Mouse (Mus musculus): ENCODE measurements around the gene Pskh1. TPM values are rescaled to one million over a fixed set of nuclear protein-coding genes. Genes with fewer than 3 reads are reported as not detected.

Pskh1 gene
- total RNA-seq, 1 experiment from 2014 or later, result 11.4 TPM

Other genes starting within 250 kb of the Pskh1 start
- 1.7 to 3.9 TPM (median 2.4 TPM) in 3 replicates for gene Carmil2, start 214.2 kb upstream of the Pskh1 start, total RNA-seq (2017)
- gene Acd, start 199.3 kb upstream of the Pskh1 start, total RNA-seq (2017), result 8.7 to 25.2 TPM (median 9.7 TPM) in 3 replicates
- 21.3 to 28.7 TPM (median 21.4 TPM) in 3 replicates for gene Pard6a, start 199.3 kb upstream of the Pskh1 start, total RNA-seq (2017)
- gene 4933405L10Rik, start 192.8 kb upstream of the Pskh1 start, total RNA-seq (2017), result not detected in 3 replicates
- 0.43 to 1.6 TPM in 2 of 3 replicates, not detected in the other for gene Enkd1, start 192.2 kb upstream of the Pskh1 start, total RNA-seq (2017)
- 0.21 to 2.7 TPM in 2 of 3 replicates, not detected in the other for gene Gfod2, start 141.8 kb upstream of the Pskh1 start, total RNA-seq (2017)
- gene Ranbp10, start 73.1 kb upstream of the Pskh1 start, total RNA-seq (2017), result 11.8 to 19.7 TPM (median 13.0 TPM) in 3 replicates
- gene Tsnaxip1, start 72.7 kb upstream of the Pskh1 start, total RNA-seq (2017), result 0.19 TPM in 1 of 3 replicates, not detected in the others
- 3.6 to 7.3 TPM (median 5.4 TPM) in 3 replicates for gene Cenpt, start 47.2 kb upstream of the Pskh1 start, total RNA-seq (2017)
- gene Thap11, start 45.3 kb upstream of the Pskh1 start, total RNA-seq (2017), result 12.3 to 21.2 TPM (median 20.9 TPM) in 3 replicates
- gene Nutf2, start 39.9 kb upstream of the Pskh1 start, total RNA-seq (2017), result 20.2 to 38.8 TPM (median 28.6 TPM) in 3 replicates
- 29.2 to 48.9 TPM (median 46.8 TPM) in 3 replicates for gene Edc4, start 19.6 kb upstream of the Pskh1 start, total RNA-seq (2017)
- gene Nrn1l, start 6.9 kb upstream of the Pskh1 start, total RNA-seq (2017), result 3.6 TPM in 1 of 3 replicates, not detected in the others
- not detected in 3 replicates for gene Ctrl, start 33.4 kb downstream of the Pskh1 start, total RNA-seq (2017)
- gene Psmb10, start 38.0 kb downstream of the Pskh1 start, total RNA-seq (2017), result 98.5 to 154 TPM (median 99.0 TPM) in 3 replicates
- gene Lcat, start 42.9 kb downstream of the Pskh1 start, total RNA-seq (2017), result not detected in 3 replicates
- 2.7 to 13.5 TPM (median 8.1 TPM) in 3 replicates for gene Slc12a4, start 65.7 kb downstream of the Pskh1 start, total RNA-seq (2017)
- 0.96 to 1.7 TPM (median 0.97 TPM) in 3 replicates for gene Dpep3, start 79.0 kb downstream of the Pskh1 start, total RNA-seq (2017)
- 4.4 to 16.1 TPM (median 14.3 TPM) in 3 replicates for gene Dus2, start 90.9 kb downstream of the Pskh1 start, total RNA-seq (2017)
- 1.2 to 2.1 TPM (median 1.3 TPM) in 3 replicates for gene Dpep2nb, start 105.5 kb downstream of the Pskh1 start, total RNA-seq (2017)
- 25.7 to 34.8 TPM (median 33.9 TPM) in 3 replicates for gene Ddx28, start 111.4 kb downstream of the Pskh1 start, total RNA-seq (2017)
- 69.7 to 114 TPM (median 95.6 TPM) in 3 replicates for gene Nfatc3, start 158.4 kb downstream of the Pskh1 start, total RNA-seq (2017)
- not detected in 3 replicates for gene Esrp2, start 236.5 kb downstream of the Pskh1 start, total RNA-seq (2017)
- gene Pla2g15, start 250.0 kb downstream of the Pskh1 start, total RNA-seq (2017), result 7.7 to 8.6 TPM (median 8.2 TPM) in 3 replicates

Measured in monocyte, adult 5-6 weeks (primary cell).